Mouse (Mus musculus) CH12.LX (cell line): Measurements from ENCODE around the gene Itln1.

Source experiments
- CHD2 ChIP-seq: IDR thresholded peaks from 2 replicates; pipeline ENCODE4 v1.6.1; 2011; ENCODE audit warnings: low read length, improper control_type of control experiment
- CTCF ChIP-seq, 2 experiments: IDR thresholded peaks in 1 of 2; conservative IDR thresholded peaks in 1 of 2; 2 replicates each; pipeline ENCODE4 v1.5.1; 2011 to 2012; ENCODE audit warnings: low read depth in 2 of 2, low read length in 2 of 2, improper control_type of control experiment in 1 of 2, inconsistent platforms in 1 of 2, mild to moderate bottlenecking in 1 of 2, moderate library complexity in 1 of 2
- ELF1 ChIP-seq: IDR thresholded peaks from 2 replicates; pipeline ENCODE4 v1.6.1; 2014; ENCODE audit warnings: low read depth, mild to moderate bottlenecking, inconsistent platforms, low read length, improper control_type of control experiment
- MAX ChIP-seq: IDR thresholded peaks from 2 replicates; pipeline ENCODE4 v1.6.1; 2011; ENCODE audit warnings: low read length, improper control_type of control experiment
- MEF2A ChIP-seq: IDR thresholded peaks from 2 replicates; pipeline ENCODE4 v1.6.1; 2014; ENCODE audit warnings: low read depth, mild to moderate bottlenecking, inconsistent platforms, low read length, improper control_type of control experiment, borderline replicate concordance
- NRF1 ChIP-seq: IDR thresholded peaks from 2 replicates; pipeline ENCODE4 v1.6.1; 2014; ENCODE audit warnings: low read depth, mild to moderate bottlenecking, inconsistent platforms, low read length, improper control_type of control experiment, moderate library complexity
- POLR2AphosphoS2 ChIP-seq: IDR thresholded peaks from 2 replicates; pipeline ENCODE4 v1.6.1; 2011; ENCODE audit warnings: low read depth, low read length, improper control_type of control experiment
- RCOR1 ChIP-seq: conservative IDR thresholded peaks from 2 replicates; pipeline ENCODE4 v1.6.1; 2012; ENCODE audit warnings: low read depth, mild to moderate bottlenecking, inconsistent platforms, low read length, improper control_type of control experiment
- UBTF ChIP-seq: IDR thresholded peaks from 2 replicates; pipeline ENCODE4 v1.6.1; 2012; ENCODE audit warnings: low read depth, mild to moderate bottlenecking, inconsistent platforms, low read length, improper control_type of control experiment, moderate library complexity

DNA sequence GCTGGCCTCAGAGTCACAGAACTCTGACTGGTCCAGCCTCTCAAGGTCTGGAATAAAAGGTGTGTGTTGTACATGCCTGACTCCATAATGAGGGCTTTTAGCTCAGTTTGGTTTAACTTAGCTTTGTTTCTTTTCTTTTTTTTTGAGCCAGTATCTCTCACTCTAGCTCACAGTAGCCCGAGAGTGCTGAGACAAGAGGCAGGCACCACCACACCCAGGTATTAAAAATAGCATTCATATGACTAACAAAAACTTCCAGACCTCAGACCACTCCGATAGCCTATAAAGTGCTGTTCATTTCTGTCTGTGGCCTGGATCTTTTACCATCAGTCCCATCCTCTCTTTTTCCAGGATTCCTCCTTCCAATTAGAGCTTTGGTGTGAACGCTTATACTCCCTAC lies 65.4 kb downstream of the Itln1 start:
- no peak for TF ChIP-seq POLR2AphosphoS2
- TF ChIP-seq CTCF (conservative IDR thresholded peaks at IDR 0.05 in 1 of 2, IDR thresholded peaks at IDR 0.05 in 1 of 2; ENCODE audit: low read depth in 2 of 2, low read length in 2 of 2) = no peak
- no peak for TF ChIP-seq NRF1
- 0 out of 2 replicates have a peak, but pooled peaks have one; percentile 66 for TF ChIP-seq MEF2A
- no peak for TF ChIP-seq ELF1
- no peak for TF ChIP-seq MAX
- no peak for TF ChIP-seq CHD2
- no peak for TF ChIP-seq RCOR1
- TF ChIP-seq UBTF = no peak
